Mouse (Mus musculus) heart, adult 2 months (tissue): Measurements from ENCODE around the gene Bmpr1b. TPM values are rescaled to one million over a fixed set of nuclear protein-coding genes. Genes with fewer than 3 reads are reported as not detected.
A peak's percentile ranks its signal among the peaks of the same experiment; 100 is the strongest.

ENCODE experiments used
- DNase-seq, 2 experiments: peaks; one replicate each; pipeline ENCODE4 v3.0.0; 2021
- H3K27ac ChIP-seq: fragments of 200-600 bp; 2 replicates; pipeline ENCODE4 v1.8.1; 2022
- H3K27me3 ChIP-seq: fragments of 200-500 bp; 2 replicates; pipeline ENCODE4 v1.6.1; 2012; ENCODE audit warnings: mild to moderate bottlenecking, low read length, inconsistent platforms, mixed read lengths; ENCODE audit not compliant: control insufficient read depth, insufficient read depth
- H3K36me3 ChIP-seq: fragments of 200-500 bp; 2 replicates; pipeline ENCODE4 v1.6.1; 2012; ENCODE audit warnings: low read length, inconsistent platforms; ENCODE audit not compliant: control insufficient read depth, insufficient read depth
- H3K4me1 ChIP-seq: fragments of 200-500 bp; 2 replicates; pipeline ENCODE4 v1.6.1; 2011; ENCODE audit warnings: low read length; ENCODE audit not compliant: control insufficient read depth, insufficient read depth
- H3K4me3 ChIP-seq: fragments of 200-600 bp; 2 replicates; pipeline ENCODE4 v1.8.1; 2022
- H3K79me2 ChIP-seq: fragments of 200-500 bp; replicated peaks from 2 replicates; pipeline ENCODE4 v1.6.1; 2012; ENCODE audit warnings: mild to moderate bottlenecking, inconsistent platforms, low read length, moderate library complexity, mixed read lengths; ENCODE audit not compliant: control insufficient read depth, insufficient read depth
- H3K9ac ChIP-seq: fragments of 200-500 bp; 2 replicates; pipeline ENCODE4 v1.6.1; 2012; ENCODE audit warnings: low read depth, mild to moderate bottlenecking, control low read depth, inconsistent platforms, low read length, mixed read lengths
- CTCF ChIP-seq: fragments of 200-600 bp; IDR thresholded peaks from 2 replicates; pipeline ENCODE4 v1.8.1; 2022; ENCODE audit warnings: antibody characterized with exemption, mild to moderate bottlenecking, moderate library complexity
- EP300 ChIP-seq: fragments of 200-500 bp; IDR thresholded peaks from 2 replicates; pipeline ENCODE4 v1.6.1; 2011; ENCODE audit warnings: low read depth, low read length, control low read depth; ENCODE audit not compliant: insufficient read depth
- POLR2A ChIP-seq: fragments of 200-500 bp; IDR thresholded peaks from 2 replicates; pipeline ENCODE4 v1.6.1; 2011; ENCODE audit warnings: mild to moderate bottlenecking, low read depth, low read length, control low read depth; ENCODE audit not compliant: insufficient read depth
- WGBS: fragments of 180-500 bp; shearing (Covaris S2); methylation state at CpG from one replicate; pipeline ENCODE4 v1.1.7; 2018; 5-methylcytosine and 5-hydroxymethylcytosine counted together
- intact Hi-C: fragments of 180-260 bp; cut with DNase I; formaldehyde crosslinking; loops from one replicate; pipeline ENCODE4 v1.15.1; 2025
- polyA plus RNA-seq: library from polyadenylated mRNA; depleted of rRNA; stranded (reverse); fragments of >200 nt; gene quantifications from 2 replicates; pipeline ENCODE4 v1.2.3, GENCODE M21; 2012
- total RNA-seq, 2 experiments: library from RNA; stranded (reverse); gene quantifications; 2 replicates each; pipeline ENCODE4 v1.2.3; 2021

Gene Bmpr1b
- total and polyA plus RNA-seq, 3 experiments, result 0.29 to 0.43 (median 0.30) TPM

DNA sequence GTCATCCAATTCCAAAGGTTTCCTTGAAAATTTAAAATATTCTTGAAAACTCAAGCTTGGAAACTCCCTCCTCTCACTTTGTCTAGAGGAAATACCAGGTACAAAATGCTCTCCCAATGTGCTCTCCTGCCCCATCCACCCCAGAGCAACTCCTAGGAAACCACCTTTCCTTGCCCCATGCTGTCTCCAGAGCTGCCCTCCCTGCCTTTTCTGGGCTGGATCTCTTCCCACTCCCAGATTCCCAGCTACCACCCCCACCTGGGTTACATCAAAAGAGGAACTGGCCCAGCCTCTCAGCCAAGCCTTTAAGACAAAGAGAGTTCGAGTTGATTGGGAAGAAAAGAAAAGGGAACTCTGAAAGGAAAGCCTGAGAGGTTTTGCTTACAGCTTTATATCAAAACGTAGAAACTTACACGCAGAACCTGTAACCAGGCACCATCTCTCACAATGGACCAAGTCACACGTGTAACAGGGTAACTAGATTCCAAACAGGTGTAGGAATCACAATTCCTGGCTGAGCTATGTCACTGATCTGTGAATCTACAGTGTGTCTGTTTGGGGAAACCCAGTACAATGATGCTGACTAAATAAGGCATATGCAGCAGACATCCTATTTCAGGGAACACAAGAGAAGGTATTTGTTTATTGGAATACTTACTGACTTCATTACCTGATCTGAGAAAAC, 272.2 kb downstream of the Bmpr1b start:
- no peak for DNase-seq
- Histone ChIP-seq H3K4me1 (no peaks in the 10 kb centered on the region), H3K27me3 (no peaks in the 10 kb centered on the region), H3K79me2 (no peaks in the 10 kb centered on the region), H3K36me3 (no peaks in the 10 kb centered on the region), H3K9ac (no peak overlapping the region), H3K27ac (no peak overlapping the region), H3K4me3 (no peak overlapping the region)
- intact Hi-C loops, result no loop called here
- WGBS, result 44% methylated on average over 4 of the region's 4 CpGs
- no peak for TF ChIP-seq EP300
- no peak for TF ChIP-seq POLR2A
- TF ChIP-seq CTCF, result no peak

DNA sequence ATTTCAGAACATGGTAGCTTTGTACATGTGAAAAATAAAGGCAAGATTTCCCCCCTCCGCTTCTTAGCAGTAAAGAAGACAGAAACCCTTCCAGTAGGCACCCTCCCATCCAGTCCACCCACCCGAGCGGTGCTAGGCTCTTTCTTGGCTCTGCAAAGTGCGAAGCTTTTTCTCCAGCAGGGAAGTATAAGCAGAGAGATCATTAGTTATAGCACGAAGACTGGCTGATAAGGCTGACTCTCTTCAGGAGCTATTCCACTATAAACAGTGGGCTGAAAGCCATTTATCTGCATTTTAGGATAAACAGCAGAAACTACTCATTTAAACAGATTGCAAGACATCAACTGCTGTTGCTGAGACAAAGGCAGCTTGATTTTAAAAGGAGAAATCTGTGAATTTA, 274.1 kb downstream of the Bmpr1b start:
- 50% methylated on average over 5 of the region's 5 CpGs for WGBS

DNA sequence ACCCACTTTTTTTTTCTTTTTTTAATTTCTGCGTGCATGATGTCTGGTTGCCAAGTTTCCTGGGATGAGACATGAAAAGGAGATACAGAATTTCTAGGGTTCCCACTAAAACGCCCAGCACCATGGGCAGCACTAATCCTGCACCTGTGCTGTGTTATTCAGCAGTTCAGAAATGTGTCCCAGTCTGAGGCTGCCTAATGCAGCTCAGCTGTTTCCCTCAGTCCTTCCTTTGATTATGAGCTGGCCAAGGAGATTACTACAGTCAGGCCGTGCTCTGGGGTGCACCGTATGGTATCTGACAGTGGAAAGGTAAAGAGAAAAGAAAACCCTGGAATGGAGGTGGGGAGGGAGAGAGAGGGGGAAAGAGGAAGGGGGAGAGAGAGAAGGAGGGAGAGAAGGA, 278.6 kb downstream of the Bmpr1b start:
- H3K9ac ChIP-seq, result no peak overlapping the region
- no peaks in the 10 kb centered on the region for H3K79me2 ChIP-seq
- WGBS, result 30% methylated on average over 4 of the region's 4 CpGs
- intact Hi-C loops, result no loop called here
- no peak overlapping the region for H3K4me3 ChIP-seq
- DNase-seq, result no peak
- no peaks in the 10 kb centered on the region for H3K4me1 ChIP-seq
- H3K27me3 ChIP-seq, result no peaks in the 10 kb centered on the region
- H3K27ac ChIP-seq, result no peak overlapping the region
- TF ChIP-seq EP300 (no peak), POLR2A (no peak), CTCF (no peak)
- no peaks in the 10 kb centered on the region for H3K36me3 ChIP-seq

More for the DNA sequence above, 274.1 kb downstream of the Bmpr1b start:
- TF ChIP-seq EP300 (no peak), CTCF (no peak), POLR2A (no peak)
- no peak overlapping the region for H3K9ac ChIP-seq
- DNase-seq, result no peak
- no peaks in the 10 kb centered on the region for H3K36me3 ChIP-seq
- intact Hi-C loops, result no loop called here
- H3K4me1 ChIP-seq, result no peaks in the 10 kb centered on the region
- no peaks in the 10 kb centered on the region for H3K27me3 ChIP-seq
- no peak overlapping the region for H3K27ac ChIP-seq
- H3K4me3 ChIP-seq, result no peak overlapping the region
- H3K79me2 ChIP-seq, result no peaks in the 10 kb centered on the region

DNA sequence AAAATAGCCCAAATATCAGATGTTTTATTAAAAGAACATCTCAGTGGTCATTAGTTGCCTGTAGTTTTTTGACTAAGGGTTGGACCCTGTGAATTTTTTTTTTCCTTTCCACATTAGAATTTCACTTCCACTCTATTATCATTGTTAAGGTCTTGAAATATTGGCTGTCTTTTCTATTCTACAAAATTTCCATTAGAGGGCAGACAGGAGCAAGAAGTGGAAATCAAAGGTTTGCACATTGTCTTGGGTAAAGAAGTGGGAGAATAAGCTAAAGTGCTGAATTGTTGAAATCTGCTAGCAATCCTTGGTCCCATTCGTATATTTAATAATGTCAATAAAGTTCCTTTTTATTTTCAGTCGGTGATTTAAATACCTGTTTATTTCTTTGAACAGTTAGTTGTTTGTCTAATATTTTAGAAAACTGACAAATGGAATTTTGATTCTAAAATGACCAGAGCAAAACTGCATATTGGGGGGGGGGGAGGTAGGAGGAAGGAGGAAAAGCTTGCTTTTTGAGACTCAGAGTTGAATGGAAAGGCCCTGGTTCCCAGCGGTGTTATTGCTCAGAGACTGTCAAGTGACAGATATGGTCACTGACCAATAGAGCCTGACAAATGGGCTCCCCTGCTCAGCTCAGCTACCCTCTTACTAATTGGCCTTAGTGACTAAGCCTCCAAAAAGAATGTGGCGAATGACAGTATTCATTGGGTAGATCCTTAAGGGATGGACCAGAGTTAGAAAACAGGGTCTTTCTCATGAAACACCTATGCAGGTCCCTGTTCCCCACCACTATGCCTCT, 281.6 kb downstream of the Bmpr1b start:
- no peak for TF ChIP-seq EP300
- peak; percentile 60 for TF ChIP-seq CTCF

DNA sequence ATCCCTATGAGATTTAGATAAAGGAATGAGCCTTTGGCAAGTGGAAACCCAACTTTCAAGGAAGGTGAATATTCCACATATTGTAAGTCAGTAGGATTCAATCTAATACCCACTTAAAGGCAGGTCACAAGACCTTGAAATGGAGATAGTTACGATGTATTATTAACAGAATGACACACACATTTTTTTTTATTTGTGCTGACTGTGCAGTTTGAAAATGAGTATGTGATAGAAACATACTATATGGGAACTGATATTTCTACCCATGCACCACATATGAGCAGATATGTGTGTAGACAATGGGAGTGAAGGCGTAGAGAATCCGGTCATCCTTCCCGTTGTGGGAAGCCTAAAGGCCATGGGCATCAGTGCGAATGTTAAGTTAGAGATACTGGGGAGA, 285.0 kb downstream of the Bmpr1b start:
- intact Hi-C loops, result no loop called here
- no peaks in the 10 kb centered on the region for H3K4me1 ChIP-seq
- H3K36me3 ChIP-seq, result no peaks in the 10 kb centered on the region
- H3K27ac ChIP-seq, result no peak overlapping the region
- no peak for TF ChIP-seq CTCF
- TF ChIP-seq POLR2A, result no peak
- TF ChIP-seq EP300, result no peak
- no peak overlapping the region for H3K4me3 ChIP-seq
- no peaks in the 10 kb centered on the region for H3K79me2 ChIP-seq
- no peak overlapping the region for H3K9ac ChIP-seq
- 94% methylated on average over 5 of the region's 5 CpGs for WGBS
- H3K27me3 ChIP-seq, result no peaks in the 10 kb centered on the region
- no peak for DNase-seq

More for the DNA sequence above, 281.6 kb downstream of the Bmpr1b start:
- WGBS, result 54% methylated on average over 4 of the region's 4 CpGs
- no peaks in the 10 kb centered on the region for H3K79me2 ChIP-seq
- intact Hi-C loops, result loop anchor here (5.0 kb wide), 1 partner anchor 590 kb away; no protein-coding TSS in a partner anchor
- H3K9ac ChIP-seq, result no peak overlapping the region
- H3K36me3 ChIP-seq, result no peaks in the 10 kb centered on the region
- DNase-seq, result no peak
- H3K27me3 ChIP-seq, result no peaks in the 10 kb centered on the region
- no peak overlapping the region for H3K27ac ChIP-seq
- H3K4me1 ChIP-seq, result no peaks in the 10 kb centered on the region
- no peak overlapping the region for H3K4me3 ChIP-seq

DNA sequence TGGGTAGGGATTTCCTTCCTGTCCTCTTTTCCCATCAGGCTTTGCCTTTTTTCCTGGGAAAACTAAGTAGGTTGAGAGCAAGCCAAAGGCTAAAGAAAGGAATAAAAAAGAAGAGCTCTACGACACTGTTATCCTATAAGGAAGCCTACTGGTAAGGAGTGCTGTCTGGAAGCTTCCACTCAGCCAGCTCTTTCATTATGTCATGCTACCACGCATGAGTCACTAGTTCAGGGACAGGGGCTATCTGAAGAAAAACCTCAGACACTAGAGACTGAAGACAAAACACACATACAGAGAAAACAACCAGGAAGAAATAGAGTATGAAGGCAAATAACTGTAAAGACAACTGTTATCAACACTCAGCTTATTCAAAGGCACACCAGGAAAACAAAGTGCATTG, 286.7 kb downstream of the Bmpr1b start:
- TF ChIP-seq POLR2A, result no peak
- no peak for TF ChIP-seq EP300
- TF ChIP-seq CTCF, result no peak
- Histone ChIP-seq H3K27me3 (no peaks in the 10 kb centered on the region), H3K27ac (no peak overlapping the region), H3K36me3 (no peaks in the 10 kb centered on the region), H3K79me2 (no peaks in the 10 kb centered on the region), H3K4me3 (no peak overlapping the region), H3K9ac (no peak overlapping the region), H3K4me1 (no peaks in the 10 kb centered on the region)
- intact Hi-C loops, result no loop called here
- 52% methylated on average over 2 of the region's 2 CpGs for WGBS
- DNase-seq, result no peak
